Mouse (Mus musculus) megakaryocyte-erythroid progenitor cell, adult 5 weeks (primary cell): ENCODE results near the gene Tmbim6. TPM values are rescaled to one million over a fixed set of nuclear protein-coding genes. Genes with fewer than 3 reads are reported as not detected.

Source experiments
- polyA plus RNA-seq: library from polyadenylated mRNA; stranded (reverse); fragments of >175 nt; gene quantifications from 2 replicates; pipeline ENCODE4 v1.2.3, GENCODE M21; 2012

Gene Tmbim6
- polyA plus RNA-seq, result 291 and 305 TPM in 2 replicates

GRCm38 (mm10) chr15:99392486-99393385 lies at the start of gene Tmbim6:
Tmbim6 (plus strand) TSS chr15:99392882.

DNA sequence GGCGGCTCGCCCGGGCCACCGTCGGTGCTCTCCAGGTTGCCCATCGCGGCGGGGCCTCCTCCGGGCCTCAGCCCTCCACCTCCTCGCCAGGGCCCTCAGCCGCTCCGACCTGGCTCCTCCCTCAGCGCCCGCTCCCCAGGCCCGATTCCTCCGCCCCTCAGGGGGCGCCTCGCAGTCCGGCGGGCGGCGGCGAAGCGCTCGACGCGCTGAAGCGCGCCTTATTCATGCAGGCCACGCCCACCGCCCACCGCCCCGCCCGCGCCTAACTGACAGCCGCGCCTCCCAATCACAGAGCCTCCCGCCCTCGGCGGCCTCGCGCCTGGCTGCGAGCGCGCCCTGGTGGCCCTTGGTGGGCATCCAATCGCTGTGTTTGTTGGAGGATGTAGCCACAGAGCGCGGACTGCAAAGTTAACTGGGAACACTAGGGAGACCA lies 22.4 kb upstream of the Tmbim6 start, which contains the start of gene Fmnl3:
TSS of gene Fmnl3 (minus strand) at position 224 of the 433 bp plus-strand sequence.

DNA sequence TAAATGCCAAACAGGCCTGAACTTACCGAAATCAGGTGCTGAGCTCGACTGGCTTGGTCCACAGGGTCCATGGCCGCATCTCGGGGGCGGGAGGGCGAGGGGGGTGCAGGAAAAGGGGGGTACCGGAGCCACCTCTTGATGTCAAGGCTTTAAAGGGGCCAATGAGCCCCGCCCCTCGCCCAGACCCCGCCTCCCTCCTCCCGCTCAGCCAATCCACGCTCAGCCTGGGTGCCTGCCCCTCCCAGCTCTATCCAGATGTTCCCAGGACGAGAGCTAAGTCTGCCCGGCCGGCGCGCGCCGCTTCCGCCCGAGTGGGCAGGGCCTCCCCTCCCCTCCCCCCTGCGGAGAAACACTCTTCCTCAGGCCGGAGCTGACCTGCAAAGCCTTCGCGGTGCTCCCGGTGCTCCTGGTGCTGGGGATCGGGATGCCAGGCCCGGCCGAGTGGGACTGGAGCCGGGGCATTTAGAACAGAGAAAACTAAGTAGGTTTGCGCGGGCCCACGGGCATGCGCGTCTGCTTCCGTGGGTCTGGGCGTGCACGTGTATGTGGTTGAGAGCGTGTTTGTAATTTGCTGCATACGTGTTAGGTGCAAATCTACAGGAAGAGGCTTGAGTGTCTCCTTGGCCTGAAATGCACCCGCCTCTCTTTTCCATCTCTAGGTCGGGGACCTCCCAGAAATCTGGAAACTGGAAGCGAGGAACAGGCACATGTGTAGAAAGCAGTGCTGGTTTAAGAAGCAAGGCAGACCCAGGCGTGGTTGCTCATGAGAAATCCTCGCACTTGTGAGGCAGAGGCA lies 65.1 kb downstream of the Tmbim6 start, which contains the start of gene Nckap5l:
TSS of gene Nckap5l (minus strand) at position 143 of the 796 bp plus-strand sequence.

Other genes starting within 250 kb of the Tmbim6 start
- gene Kcnh3, start 168.0 kb upstream of the Tmbim6 start, polyA plus RNA-seq, result not detected in 2 replicates
- 101 and 104 TPM in 2 replicates for gene Mcrs1, start 140.9 kb upstream of the Tmbim6 start, polyA plus RNA-seq
- gene Prpf40b, start 97.8 kb upstream of the Tmbim6 start, polyA plus RNA-seq, result 36.6 and 37.4 TPM in 2 replicates
- not detected in 2 replicates for gene Fam186b, start 97.0 kb upstream of the Tmbim6 start, polyA plus RNA-seq
- 19.8 and 21.7 TPM in 2 replicates for gene Fmnl3, start 22.4 kb upstream of the Tmbim6 start, polyA plus RNA-seq
- gene Nckap5l, start 64.9 kb downstream of the Tmbim6 start, polyA plus RNA-seq, result 26.8 and 31.6 TPM in 2 replicates
- 2.7 and 5.4 TPM in 2 replicates for gene Bcdin3d, start 81.8 kb downstream of the Tmbim6 start, polyA plus RNA-seq
- 0.40 and 0.65 TPM in 2 replicates for gene Faim2, start 135.3 kb downstream of the Tmbim6 start, polyA plus RNA-seq
- gene Aqp2, start 186.2 kb downstream of the Tmbim6 start, polyA plus RNA-seq, result not detected in 2 replicates
- gene Aqp5, start 197.9 kb downstream of the Tmbim6 start, polyA plus RNA-seq, result not detected in 2 replicates
- not detected in 2 replicates for gene Aqp6, start 208.5 kb downstream of the Tmbim6 start, polyA plus RNA-seq